Mouse (Mus musculus) Muller cell, postnatal 12 days (primary cell): ENCODE measurements around the gene Clnk.

ENCODE experiments used
- DNase-seq: peaks from one replicate; pipeline ENCODE4 v3.0.0-alpha.2; 2015; ENCODE audit errors: inconsistent ontology term

The Clnk gene

GRCm38 (mm10) chr5:38857591-38857990 is 19.0 kb downstream of the Clnk start:
- no peak for DNase-seq

GRCm38 (mm10) chr5:38850171-38850570 is 26.4 kb downstream of the Clnk start:
- no peak for DNase-seq

- DNase-seq: no peak
Measured at GRCm38 (mm10) chr5:38845529-38845928, 31.1 kb downstream of the Clnk start.

- no peak for DNase-seq
Measured at GRCm38 (mm10) chr5:38844312-38844711, 32.3 kb downstream of the Clnk start.

- no peak for DNase-seq
Measured at GRCm38 (mm10) chr5:38839981-38840380, 36.6 kb downstream of the Clnk start.

- DNase-seq: no peak
Measured at GRCm38 (mm10) chr5:38827310-38827709, 49.3 kb downstream of the Clnk start.

GRCm38 (mm10) chr5:38826586-38826985 is 50.0 kb downstream of the Clnk start:
- no peak for DNase-seq

GRCm38 (mm10) chr5:38824132-38824965 is 52.3 kb downstream of the Clnk start:
- peak; percentile 9 for DNase-seq

- no peak for DNase-seq
Measured at GRCm38 (mm10) chr5:38813391-38814109, 63.1 kb downstream of the Clnk start.

GRCm38 (mm10) chr5:38812916-38813315 is 63.7 kb downstream of the Clnk start:
- DNase-seq: no peak

- DNase-seq: peak; percentile 20
Measured at GRCm38 (mm10) chr5:38812386-38812785, 64.2 kb downstream of the Clnk start.

GRCm38 (mm10) chr5:38798910-38799309 is 77.7 kb downstream of the Clnk start:
- DNase-seq: no peak

GRCm38 (mm10) chr5:38795139-38795538 is 81.5 kb downstream of the Clnk start:
- no peak for DNase-seq

GRCm38 (mm10) chr5:38791116-38791515 is 85.5 kb downstream of the Clnk start:
- no peak for DNase-seq

GRCm38 (mm10) chr5:38788820-38789219 is 87.8 kb downstream of the Clnk start:
- DNase-seq: no peak

GRCm38 (mm10) chr5:38787851-38788520 is 88.6 kb downstream of the Clnk start:
- DNase-seq: no peak

- no peak for DNase-seq
Measured at GRCm38 (mm10) chr5:38786126-38786525, 90.5 kb downstream of the Clnk start.

GRCm38 (mm10) chr5:38785686-38786085 is 90.9 kb downstream of the Clnk start:
- peak; percentile 81 for DNase-seq

GRCm38 (mm10) chr5:38781813-38782212 is 94.8 kb downstream of the Clnk start:
- peak; percentile 39 for DNase-seq

- DNase-seq: no peak
Measured at GRCm38 (mm10) chr5:38780631-38781030, 96.0 kb downstream of the Clnk start.

GRCm38 (mm10) chr5:38780045-38780444 is 96.6 kb downstream of the Clnk start:
- no peak for DNase-seq

GRCm38 (mm10) chr5:38775500-38775899 is 101.1 kb downstream of the Clnk start:
- no peak for DNase-seq
